Mouse (Mus musculus) MEL (cell line): ENCODE data around the gene Cldn4.

Source experiments
- HCFC1 ChIP-seq: IDR thresholded peaks from 2 replicates; pipeline ENCODE4 v1.6.1; 2012; ENCODE audit warnings: low read depth, mild to moderate bottlenecking, inconsistent platforms, low read length, improper control_type of control experiment, moderate library complexity
- POLR2A ChIP-seq, 2 experiments: IDR thresholded peaks; 2 replicates each; pipeline ENCODE4 v1.6.1; 2011 to 2012; ENCODE audit warnings: low read length in 2 of 2, mild to moderate bottlenecking in 2 of 2, control low read depth in 1 of 2, improper control_type of control experiment in 1 of 2, low read depth in 1 of 2, moderate library complexity in 1 of 2; ENCODE audit not compliant: control insufficient read depth in 1 of 2, insufficient read depth in 1 of 2, poor library complexity in 1 of 2

GRCm38 (mm10) chr5:134911901-134912300, 34.8 kb downstream of the Cldn4 start:
- TF ChIP-seq HCFC1 = no peak
- no peak for TF ChIP-seq POLR2A (IDR thresholded peaks at IDR 0.05; ENCODE audit: control insufficient read depth in 1 of 2, insufficient read depth in 1 of 2, low read depth in 1 of 2, low read length in 2 of 2, poor library complexity in 1 of 2)
